Mouse (Mus musculus): Measurements from ENCODE around the gene Bcl2l13. TPM values are rescaled to one million over a fixed set of nuclear protein-coding genes. Genes with fewer than 3 reads are reported as not detected.
"Not testable (repeated sequence)": the region's sequence is repeated elsewhere in the genome, so short reads cannot be mapped to it uniquely, and the experiment has no call there.

Bcl2l13 gene
- polyA plus RNA-seq, 2 experiments from 2014 or later: 10.4 to 11.7 TPM

GRCm38 (mm10) chr6:120830866-120831608 is 5.0 kb upstream of the Bcl2l13 start:
- ATAC-seq: no peak

GRCm38 (mm10) chr6:120832097-120832496 is 3.9 kb upstream of the Bcl2l13 start:
- no peak for ATAC-seq

GRCm38 (mm10) chr6:120834766-120835321 is 1.2 kb upstream of the Bcl2l13 start:
- ATAC-seq: no peak

GRCm38 (mm10) chr6:120836389-120837151 is 558 bp downstream of the Bcl2l13 start:
- ATAC-seq: peak; percentile 35

GRCm38 (mm10) chr6:120837152-120837530 is 1.1 kb downstream of the Bcl2l13 start:
- ATAC-seq: no peak

GRCm38 (mm10) chr6:120840258-120840657 is 4.2 kb downstream of the Bcl2l13 start:
- no peak for ATAC-seq

GRCm38 (mm10) chr6:120841754-120842153 is 5.7 kb downstream of the Bcl2l13 start:
- ATAC-seq: peak; percentile 68

- ATAC-seq: not testable (repeated sequence)
Measured at GRCm38 (mm10) chr6:120850720-120851119, 14.7 kb downstream of the Bcl2l13 start.

- no peak for ATAC-seq
Measured at GRCm38 (mm10) chr6:120854413-120854812, 18.4 kb downstream of the Bcl2l13 start.

- no peak for ATAC-seq
Measured at GRCm38 (mm10) chr6:120858217-120858711, 22.3 kb downstream of the Bcl2l13 start.

- no peak for ATAC-seq
Measured at GRCm38 (mm10) chr6:120860079-120860478, 24.1 kb downstream of the Bcl2l13 start.

GRCm38 (mm10) chr6:120866051-120866814 is 30.2 kb downstream of the Bcl2l13 start:
- ATAC-seq: no peak

GRCm38 (mm10) chr6:120868824-120869223 is 32.8 kb downstream of the Bcl2l13 start:
- ATAC-seq: no peak

- ATAC-seq: no peak
Measured at GRCm38 (mm10) chr6:120871286-120871685, 35.3 kb downstream of the Bcl2l13 start.

GRCm38 (mm10) chr6:120873874-120874273 is 37.9 kb downstream of the Bcl2l13 start:
- no peak for ATAC-seq

- no peak for ATAC-seq
Measured at GRCm38 (mm10) chr6:120879046-120879445, 43.0 kb downstream of the Bcl2l13 start.

- no peak for ATAC-seq
Measured at GRCm38 (mm10) chr6:120884436-120884835, 48.4 kb downstream of the Bcl2l13 start.

- ATAC-seq: no peak
Measured at GRCm38 (mm10) chr6:120886696-120887095, 50.7 kb downstream of the Bcl2l13 start.

GRCm38 (mm10) chr6:120894089-120894488 is 58.1 kb downstream of the Bcl2l13 start:
- ATAC-seq: no peak

GRCm38 (mm10) chr6:120894524-120894923 is 58.5 kb downstream of the Bcl2l13 start:
- ATAC-seq: no peak

GRCm38 (mm10) chr6:120898188-120898833 is 62.3 kb downstream of the Bcl2l13 start:
- ATAC-seq: peak; percentile 83
